Mouse (Mus musculus): ENCODE results near the gene Tssk4. TPM values are rescaled to one million over a fixed set of nuclear protein-coding genes. Genes with fewer than 3 reads are reported as not detected.

The Tssk4 gene
- polyA plus RNA-seq, 1 experiment from 2014 or later: 0.29 TPM

Other genes starting within 250 kb of the Tssk4 start
- gene Dhrs4, start 171.4 kb upstream of the Tssk4 start, polyA plus RNA-seq (2015; fragmentation: Nextera tagmentation; extraction: Ambion mirVana): 43.3 and 48.2 TPM in 2 replicates
- gene Carmil3, start 159.5 kb upstream of the Tssk4 start, polyA plus RNA-seq (2015; fragmentation: Nextera tagmentation; extraction: Ambion mirVana): 29.4 and 38.1 TPM in 2 replicates
- 9.9 and 18.0 TPM in 2 replicates for gene Cpne6, start 139.7 kb upstream of the Tssk4 start, polyA plus RNA-seq (2015; fragmentation: Nextera tagmentation; extraction: Ambion mirVana)
- not detected in 2 replicates for gene Nrl, start 125.2 kb upstream of the Tssk4 start, polyA plus RNA-seq (2015; fragmentation: Nextera tagmentation; extraction: Ambion mirVana)
- 23.3 and 23.6 TPM in 2 replicates for gene Pck2, start 109.9 kb upstream of the Tssk4 start, polyA plus RNA-seq (2015; fragmentation: Nextera tagmentation; extraction: Ambion mirVana)
- gene Dcaf11, start 90.2 kb upstream of the Tssk4 start, polyA plus RNA-seq (2015; fragmentation: Nextera tagmentation; extraction: Ambion mirVana): 123 and 127 TPM in 2 replicates
- gene A730061H03Rik, start 89.8 kb upstream of the Tssk4 start, polyA plus RNA-seq (2015; fragmentation: Nextera tagmentation; extraction: Ambion mirVana): 0.63 and 2.3 TPM in 2 replicates
- not detected in 2 replicates for gene Fitm1, start 74.6 kb upstream of the Tssk4 start, polyA plus RNA-seq (2015; fragmentation: Nextera tagmentation; extraction: Ambion mirVana)
- 185 and 197 TPM in 2 replicates for gene Psme1, start 72.1 kb upstream of the Tssk4 start, polyA plus RNA-seq (2015; fragmentation: Nextera tagmentation; extraction: Ambion mirVana)
- gene Emc9, start 64.9 kb upstream of the Tssk4 start, polyA plus RNA-seq (2015; fragmentation: Nextera tagmentation; extraction: Ambion mirVana): 12.9 and 23.4 TPM in 2 replicates
- gene Psme2, start 59.1 kb upstream of the Tssk4 start, polyA plus RNA-seq (2015; fragmentation: Nextera tagmentation; extraction: Ambion mirVana): 179 and 182 TPM in 2 replicates
- 16.9 and 22.5 TPM in 2 replicates for gene Rnf31, start 58.5 kb upstream of the Tssk4 start, polyA plus RNA-seq (2015; fragmentation: Nextera tagmentation; extraction: Ambion mirVana)
- 7.8 and 11.8 TPM in 2 replicates for gene Irf9, start 46.6 kb upstream of the Tssk4 start, polyA plus RNA-seq (2015; fragmentation: Nextera tagmentation; extraction: Ambion mirVana)
- gene Rec8, start 32.1 kb upstream of the Tssk4 start, polyA plus RNA-seq (2015; fragmentation: Nextera tagmentation; extraction: Ambion mirVana): 9.4 and 11.3 TPM in 2 replicates
- gene Ipo4, start 14.2 kb upstream of the Tssk4 start, polyA plus RNA-seq (2015; fragmentation: Nextera tagmentation; extraction: Ambion mirVana): 92.5 and 110 TPM in 2 replicates
- 0.67 and 3.8 TPM in 2 replicates for gene Gm49378, start 12.3 kb upstream of the Tssk4 start, polyA plus RNA-seq (2015; fragmentation: Nextera tagmentation; extraction: Ambion mirVana)
- 62.1 and 66.2 TPM in 2 replicates for gene Tm9sf1, start 6.4 kb upstream of the Tssk4 start, polyA plus RNA-seq (2015; fragmentation: Nextera tagmentation; extraction: Ambion mirVana)
- gene Mdp1, start 10.3 kb downstream of the Tssk4 start, polyA plus RNA-seq (2015; fragmentation: Nextera tagmentation; extraction: Ambion mirVana): 63.5 and 71.3 TPM in 2 replicates
- gene Gmpr2, start 21.8 kb downstream of the Tssk4 start, polyA plus RNA-seq (2015; fragmentation: Nextera tagmentation; extraction: Ambion mirVana): 52.5 and 62.6 TPM in 2 replicates
- gene Nedd8, start 21.9 kb downstream of the Tssk4 start, polyA plus RNA-seq (2015; fragmentation: Nextera tagmentation; extraction: Ambion mirVana): 514 and 544 TPM in 2 replicates
- gene Tinf2, start 31.6 kb downstream of the Tssk4 start, polyA plus RNA-seq (2015; fragmentation: Nextera tagmentation; extraction: Ambion mirVana): 31.4 and 32.6 TPM in 2 replicates
- gene Tgm1, start 63.7 kb downstream of the Tssk4 start, polyA plus RNA-seq (2015; fragmentation: Nextera tagmentation; extraction: Ambion mirVana): 0.26 and 0.28 TPM in 2 replicates
- 52.6 and 53.3 TPM in 2 replicates for gene Rabggta, start 72.1 kb downstream of the Tssk4 start, polyA plus RNA-seq (2015; fragmentation: Nextera tagmentation; extraction: Ambion mirVana)
- gene Dhrs1, start 95.5 kb downstream of the Tssk4 start, polyA plus RNA-seq (2015; fragmentation: Nextera tagmentation; extraction: Ambion mirVana): 81.9 and 83.5 TPM in 2 replicates
- 36.4 and 46.0 TPM in 2 replicates for gene Nop9, start 95.5 kb downstream of the Tssk4 start, polyA plus RNA-seq (2015; fragmentation: Nextera tagmentation; extraction: Ambion mirVana)
- gene Cideb, start 108.3 kb downstream of the Tssk4 start, polyA plus RNA-seq (2015; fragmentation: Nextera tagmentation; extraction: Ambion mirVana): 0.21 TPM in 1 of 2 replicates, not detected in the other
- gene Ltb4r2, start 111.2 kb downstream of the Tssk4 start, polyA plus RNA-seq (2015; fragmentation: Nextera tagmentation; extraction: Ambion mirVana): 0.21 and 0.38 TPM in 2 replicates
- gene Ltb4r1, start 115.8 kb downstream of the Tssk4 start, polyA plus RNA-seq (2015; fragmentation: Nextera tagmentation; extraction: Ambion mirVana): 0.24 and 0.25 TPM in 2 replicates
- 3.2 and 3.7 TPM in 2 replicates for gene Adcy4, start 133.9 kb downstream of the Tssk4 start, polyA plus RNA-seq (2015; fragmentation: Nextera tagmentation; extraction: Ambion mirVana)
- 2.7 and 3.2 TPM in 2 replicates for gene Ripk3, start 138.7 kb downstream of the Tssk4 start, polyA plus RNA-seq (2015; fragmentation: Nextera tagmentation; extraction: Ambion mirVana)
- gene Nfatc4, start 173.0 kb downstream of the Tssk4 start, polyA plus RNA-seq (2015; fragmentation: Nextera tagmentation; extraction: Ambion mirVana): 11.7 and 12.3 TPM in 2 replicates
- 11.3 and 13.2 TPM in 2 replicates for gene Nynrin, start 203.8 kb downstream of the Tssk4 start, polyA plus RNA-seq (2015; fragmentation: Nextera tagmentation; extraction: Ambion mirVana)
- gene Cbln3, start 234.2 kb downstream of the Tssk4 start, polyA plus RNA-seq (2015; fragmentation: Nextera tagmentation; extraction: Ambion mirVana): 0.14 and 0.21 TPM in 2 replicates
- 10.3 and 11.1 TPM in 2 replicates for gene Khnyn, start 234.8 kb downstream of the Tssk4 start, polyA plus RNA-seq (2015; fragmentation: Nextera tagmentation; extraction: Ambion mirVana)

Measured in forebrain, embryonic 16.5 days (tissue).